Mouse (Mus musculus) myocyte (in vitro differentiated cells): ENCODE measurements around the gene Unc5c. TPM values are rescaled to one million over a fixed set of nuclear protein-coding genes. Genes with fewer than 3 reads are reported as not detected.

Experiments
- H3K27me3 ChIP-seq: one replicate; pipeline ENCODE4 v1.6.1; 2011; ENCODE audit not compliant: control insufficient read depth, insufficient read depth, insufficient read length
- H3K36me3 ChIP-seq: one replicate; pipeline ENCODE4 v1.6.1; 2011; ENCODE audit not compliant: control insufficient read depth, insufficient read depth
- H3K4me2 ChIP-seq: one replicate; pipeline ENCODE4 v1.6.1; 2011; ENCODE audit warnings: low read depth, control low read depth
- H3K4me3 ChIP-seq: one replicate; pipeline ENCODE4 v1.5.1; 2011; ENCODE audit warnings: mild to moderate bottlenecking, control low read depth, moderate library complexity
- H3K79me2 ChIP-seq: one replicate; pipeline ENCODE4 v1.6.1; 2011; ENCODE audit not compliant: control insufficient read depth, insufficient read depth
- H3ac ChIP-seq: one replicate; pipeline ENCODE4 v1.6.1; 2011; ENCODE audit not compliant: control insufficient read depth, insufficient read length
- CEBPB ChIP-seq: IDR thresholded peaks from 2 replicates; pipeline ENCODE4 v1.6.1; 2011; ENCODE audit warnings: mild to moderate bottlenecking, moderate library complexity; ENCODE audit not compliant: poor library complexity, insufficient read depth, severe bottlenecking
- E2F4 ChIP-seq: IDR thresholded peaks from one replicate; pipeline ENCODE4 v1.6.1; 2011; ENCODE audit warnings: mild to moderate bottlenecking, control low read depth, moderate library complexity; ENCODE audit not compliant: insufficient read depth
- MAX ChIP-seq: IDR thresholded peaks from one replicate; pipeline ENCODE4 v1.6.1; 2011; ENCODE audit warnings: low read depth, mild to moderate bottlenecking, control low read depth
- MYOD1 ChIP-seq, 3 experiments: IDR thresholded peaks; one replicate each; pipeline ENCODE4 v1.6.1; 2011; ENCODE audit warnings: control low read depth in 2 of 3, low read depth in 2 of 3, mild to moderate bottlenecking in 2 of 3, moderate library complexity in 1 of 3; ENCODE audit not compliant: insufficient read length in 2 of 3, control insufficient read depth in 1 of 3
- MYOG ChIP-seq, 3 experiments: IDR thresholded peaks; one replicate each; pipeline ENCODE4 v1.6.1; 2011; ENCODE audit warnings: control low read depth in 2 of 3, low read depth in 2 of 3, mild to moderate bottlenecking in 2 of 3; ENCODE audit not compliant: insufficient read length in 2 of 3, control insufficient read depth in 1 of 3, insufficient read depth in 1 of 3
- POLR2A ChIP-seq: IDR thresholded peaks from one replicate; pipeline ENCODE4 v1.6.1; 2011; ENCODE audit warnings: low read depth, mild to moderate bottlenecking, control low read depth, moderate library complexity; ENCODE audit not compliant: insufficient read length
- POLR2AphosphoS2 ChIP-seq: IDR thresholded peaks from one replicate; pipeline ENCODE4 v1.6.1; 2011; ENCODE audit warnings: low read depth, control low read depth; ENCODE audit not compliant: insufficient read length
- REST ChIP-seq: IDR thresholded peaks from one replicate; pipeline ENCODE4 v1.6.1; 2011; ENCODE audit warnings: mild to moderate bottlenecking, control low read depth, moderate library complexity; ENCODE audit not compliant: insufficient read depth, insufficient read length
- SRF ChIP-seq: IDR thresholded peaks from one replicate; pipeline ENCODE4 v1.6.1; 2011; ENCODE audit warnings: low read depth; ENCODE audit not compliant: control insufficient read depth, insufficient read length
- TCF12 ChIP-seq: IDR thresholded peaks from one replicate; pipeline ENCODE4 v1.6.1; 2011; ENCODE audit warnings: mild to moderate bottlenecking, control low read depth; ENCODE audit not compliant: poor library complexity, insufficient read depth, severe bottlenecking
- TCF3 ChIP-seq: IDR thresholded peaks from one replicate; pipeline ENCODE4 v1.6.1; 2011; ENCODE audit warnings: low read depth, control low read depth; ENCODE audit not compliant: insufficient read length
- USF1 ChIP-seq: IDR thresholded peaks from one replicate; pipeline ENCODE4 v1.6.1; 2011; ENCODE audit warnings: low read depth, mild to moderate bottlenecking, control low read depth, moderate library complexity
- polyA plus RNA-seq: library from polyadenylated mRNA; unstranded; fragments of >200 nt; fragmentation: generic; extraction: Trizol; gene quantifications from one replicate; pipeline ENCODE4 v1.2.1, GENCODE M21; 2012; ENCODE audit warnings: missing spikeins

Gene Unc5c
- polyA plus RNA-seq, 1 experiment = 1.00 TPM

DNA sequence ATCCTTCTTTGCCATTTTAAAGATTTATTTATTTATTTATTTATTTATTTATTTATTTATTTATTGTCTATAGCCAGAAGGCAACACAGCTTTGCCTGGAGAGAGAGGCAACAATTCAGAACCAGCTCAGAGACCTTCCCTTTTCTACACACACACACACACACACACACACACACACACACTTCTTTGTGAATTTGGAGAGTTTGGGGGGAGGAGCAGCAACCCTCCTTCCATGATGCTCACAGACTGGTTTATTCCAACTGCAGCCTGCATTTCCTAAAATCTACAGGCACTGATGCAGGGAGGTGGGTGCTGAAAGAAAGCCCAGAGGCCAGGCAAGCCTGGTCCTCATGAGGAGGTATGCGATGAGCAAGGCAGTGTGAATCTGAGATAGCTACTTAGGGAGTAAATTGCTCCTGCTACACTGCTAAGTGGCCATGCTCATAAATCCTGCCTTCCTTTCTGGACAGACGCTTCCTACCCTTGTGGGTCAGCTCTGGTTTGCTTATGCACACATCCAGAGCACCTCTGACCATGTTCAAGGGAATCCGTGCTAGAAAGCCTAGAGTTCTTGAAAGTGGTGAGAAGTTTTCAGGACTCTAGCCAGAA, 1.8 kb downstream of the Unc5c start:
- Histone ChIP-seq H3K4me2 (peak overlapping the region; percentile 34), H3K79me2 (no peaks in the 10 kb centered on the region), H3K36me3 (no peaks in the 10 kb centered on the region), H3K4me3 (peak overlapping the region; percentile 34), H3ac (no peak overlapping the region), H3K27me3 (no peaks in the 10 kb centered on the region)
- TF ChIP-seq CEBPB (no peak), TCF3 (no peak), POLR2A (no peak), MAX (no peak), TCF12 (no peak), E2F4 (no peak), POLR2AphosphoS2 (no peak), MYOD1 (IDR thresholded peaks at IDR 0.05; ENCODE audit: control insufficient read depth in 1 of 3, insufficient read length in 2 of 3, low read depth in 2 of 3) (no peak), USF1 (no peak), REST (no peak), SRF (no peak), MYOG (IDR thresholded peaks at IDR 0.05; ENCODE audit: control insufficient read depth in 1 of 3, insufficient read depth in 1 of 3, insufficient read length in 2 of 3, low read depth in 2 of 3) (no peak)

DNA sequence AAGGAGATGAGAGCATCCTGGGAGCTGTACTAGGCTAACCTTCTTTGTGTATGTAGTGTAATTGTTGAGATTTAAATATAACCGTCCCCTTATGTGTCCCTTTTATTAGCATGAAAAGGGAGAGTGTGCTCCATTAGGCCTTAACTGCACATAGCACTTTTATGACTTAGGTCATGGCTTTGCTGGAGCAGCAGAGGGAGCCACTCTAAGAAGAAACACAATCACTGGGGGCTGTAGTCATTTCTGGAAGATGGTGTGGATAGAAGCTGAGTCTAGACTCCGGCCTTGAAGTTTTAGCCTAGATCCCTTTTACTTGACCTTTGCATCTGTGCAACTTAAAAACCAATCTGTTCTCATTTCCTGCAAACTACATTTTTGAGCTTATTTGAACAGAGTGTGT, 4.3 kb downstream of the Unc5c start:
- Histone ChIP-seq H3K4me2 (no peak overlapping the region), H3K27me3 (no peaks in the 10 kb centered on the region), H3K4me3 (no peak overlapping the region), H3ac (no peak overlapping the region), H3K36me3 (no peaks in the 10 kb centered on the region), H3K79me2 (no peaks in the 10 kb centered on the region)
- no peak for TF ChIP-seq MAX
- no peak for TF ChIP-seq E2F4
- no peak for TF ChIP-seq REST
- TF ChIP-seq MYOG (IDR thresholded peaks at IDR 0.05; ENCODE audit: control insufficient read depth in 1 of 3, insufficient read depth in 1 of 3, insufficient read length in 2 of 3, low read depth in 2 of 3) = no peak

DNA sequence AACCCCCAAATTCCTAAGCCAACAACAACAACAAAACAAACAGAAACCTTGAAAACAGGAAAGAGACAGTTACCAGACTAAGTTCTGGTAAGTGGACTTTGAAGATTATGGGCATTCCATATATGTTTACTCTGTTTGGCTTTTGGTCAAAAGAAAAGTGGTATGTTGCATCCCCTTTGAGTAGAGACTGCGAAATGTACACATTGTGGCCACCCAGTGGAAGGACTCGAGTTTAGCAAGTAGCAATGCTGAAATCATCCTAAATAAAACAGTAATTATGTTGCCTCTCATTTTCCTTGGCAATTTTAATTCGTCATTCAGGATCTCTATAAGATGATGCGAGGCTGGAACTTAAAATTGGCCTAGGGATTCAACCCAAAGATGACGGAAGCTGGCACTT, 8.2 kb downstream of the Unc5c start:
- Histone ChIP-seq H3K4me2 (no peak overlapping the region), H3K36me3 (no peaks in the 10 kb centered on the region), H3ac (no peak overlapping the region), H3K27me3 (no peaks in the 10 kb centered on the region), H3K4me3 (no peak overlapping the region), H3K79me2 (no peaks in the 10 kb centered on the region)
- TF ChIP-seq TCF3 (no peak), TCF12 (no peak), POLR2A (no peak), E2F4 (no peak), USF1 (no peak), CEBPB (no peak), SRF (no peak), MYOG (IDR thresholded peaks at IDR 0.05; ENCODE audit: control insufficient read depth in 1 of 3, insufficient read depth in 1 of 3, insufficient read length in 2 of 3, low read depth in 2 of 3) (no peak), MYOD1 (IDR thresholded peaks at IDR 0.05; ENCODE audit: control insufficient read depth in 1 of 3, insufficient read length in 2 of 3, low read depth in 2 of 3) (no peak), REST (no peak), MAX (no peak), POLR2AphosphoS2 (no peak)

DNA sequence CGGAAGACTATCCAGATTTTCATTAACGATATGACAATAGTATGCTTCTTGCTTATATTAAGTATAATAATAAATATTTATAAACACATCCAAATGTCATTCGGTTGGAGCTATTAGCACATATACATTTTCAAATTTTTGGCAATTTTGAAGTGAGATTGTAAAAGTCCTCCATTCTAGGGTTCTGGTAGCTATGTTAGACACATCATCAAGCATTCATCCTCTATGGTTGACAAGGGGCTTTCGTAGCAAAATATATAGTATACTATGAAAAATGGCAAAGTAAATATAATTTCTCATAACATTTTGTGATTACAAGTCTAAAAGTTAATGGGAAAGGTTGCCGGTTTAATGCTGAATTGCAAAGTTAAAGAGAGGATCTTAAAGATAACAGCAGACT, 10.4 kb downstream of the Unc5c start:
- no peaks in the 10 kb centered on the region for H3K79me2 ChIP-seq
- H3K36me3 ChIP-seq = no peaks in the 10 kb centered on the region
- no peak overlapping the region for H3K4me3 ChIP-seq
- H3K4me2 ChIP-seq = no peak overlapping the region
- no peak for TF ChIP-seq MYOD1 (IDR thresholded peaks at IDR 0.05; ENCODE audit: control insufficient read depth in 1 of 3, insufficient read length in 2 of 3, low read depth in 2 of 3)
- TF ChIP-seq REST = no peak
- TF ChIP-seq MYOG (IDR thresholded peaks at IDR 0.05; ENCODE audit: control insufficient read depth in 1 of 3, insufficient read depth in 1 of 3, insufficient read length in 2 of 3, low read depth in 2 of 3) = no peak
- no peak for TF ChIP-seq TCF3
- TF ChIP-seq E2F4 = no peak
- TF ChIP-seq TCF12 = no peak
- TF ChIP-seq POLR2A = no peak
- TF ChIP-seq SRF = no peak
- no peak for TF ChIP-seq CEBPB
- no peak for TF ChIP-seq POLR2AphosphoS2
- no peak for TF ChIP-seq MAX
- no peak for TF ChIP-seq USF1
- H3ac ChIP-seq = no peak overlapping the region
- no peaks in the 10 kb centered on the region for H3K27me3 ChIP-seq

DNA sequence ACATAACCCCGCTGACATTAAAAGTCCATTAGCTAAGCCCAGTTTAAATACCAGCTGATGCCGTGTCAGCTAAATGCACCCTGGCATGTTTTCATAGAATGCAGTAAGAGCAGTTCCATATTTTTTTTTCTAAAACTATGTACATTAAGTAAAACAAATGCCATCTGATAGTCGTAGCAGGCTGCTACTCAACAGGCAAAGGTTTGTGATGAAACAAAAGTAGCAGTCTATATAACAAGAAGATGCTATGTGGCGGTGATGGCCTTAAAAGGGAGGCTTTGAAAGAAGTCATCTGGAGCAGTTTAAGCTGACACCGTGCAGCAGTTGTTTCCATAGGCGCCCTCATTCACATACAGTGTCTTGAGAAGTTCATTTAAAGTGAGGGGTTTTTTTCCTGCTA, 10.9 kb downstream of the Unc5c start:
- Histone ChIP-seq H3K4me2 (no peak overlapping the region), H3ac (no peak overlapping the region), H3K27me3 (no peaks in the 10 kb centered on the region)

More for the DNA sequence above, 10.9 kb downstream of the Unc5c start:
- Histone ChIP-seq H3K79me2 (no peaks in the 10 kb centered on the region), H3K36me3 (no peaks in the 10 kb centered on the region), H3K4me3 (no peak overlapping the region)
- TF ChIP-seq MYOD1 (IDR thresholded peaks at IDR 0.05; ENCODE audit: control insufficient read depth in 1 of 3, insufficient read length in 2 of 3, low read depth in 2 of 3) (no peak), CEBPB (no peak), USF1 (no peak), MYOG (IDR thresholded peaks at IDR 0.05; ENCODE audit: control insufficient read depth in 1 of 3, insufficient read depth in 1 of 3, insufficient read length in 2 of 3, low read depth in 2 of 3) (no peak), REST (no peak), TCF3 (no peak), TCF12 (no peak), POLR2A (no peak), SRF (no peak), POLR2AphosphoS2 (no peak), E2F4 (no peak), MAX (no peak)
